Mouse (Mus musculus): ENCODE measurements around the gene Gm42420. TPM values are rescaled to one million over a fixed set of nuclear protein-coding genes. Genes with fewer than 3 reads are reported as not detected.

Gene Gm42420
- 4.7 TPM in 1 of 2 replicates, not detected in the other for polyA plus RNA-seq (2014; fragmentation: Nextera tagmentation; extraction: Ambion mirVana)

DNA sequence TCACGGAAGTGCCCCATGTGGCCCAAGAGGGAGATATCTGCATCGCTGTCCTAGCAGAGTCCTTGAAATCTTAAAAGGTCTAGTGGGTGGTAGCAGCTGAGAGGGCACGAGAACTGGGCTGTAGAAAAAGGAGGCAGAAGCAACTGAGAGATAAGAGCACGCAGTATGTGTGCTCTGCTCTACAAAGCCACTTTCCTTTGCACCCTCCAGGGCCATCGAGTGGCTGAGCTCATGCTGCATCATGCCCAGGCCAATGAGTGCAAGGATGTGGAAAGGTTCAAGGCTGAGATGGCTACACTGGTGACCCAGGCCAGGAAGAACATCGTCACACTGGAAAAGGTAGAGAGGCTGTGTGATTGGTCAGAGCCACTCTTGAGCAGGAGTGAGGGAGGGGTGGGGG lies at the start of gene Gm42420:
TSS of gene Gm42420 (plus strand) at position 237 of the 400 bp plus-strand sequence.
- Histone ChIP-seq H3K27me3 (ENCODE audit: control insufficient read depth, insufficient read depth, low read length) (no peaks in the 10 kb centered on the region), H3K4me1 (replicated peaks; ENCODE audit: control insufficient read depth, insufficient read depth, low read length) (no peaks in the 10 kb centered on the region), H3K9ac (ENCODE audit: low read length) (no peak within 1 kb of the TSS), H3K9me3 (ENCODE audit: control insufficient read depth, low read length) (no peaks in the 10 kb centered on the region), H3K36me3 (ENCODE audit: control insufficient read depth, insufficient read depth, low read length) (no peaks in the 10 kb centered on the region; the same call in 1 of the 2 replicates), H3K4me2 (ENCODE audit: low read depth, low read length, severe bottlenecking) (no peak within 1 kb of the TSS), H3K27ac (ENCODE audit: low read depth, low read length) (no peak within 1 kb of the TSS), H3K4me3 (ENCODE audit: low read depth, low read length) (no peak within 1 kb of the TSS)
- DNase-seq (ENCODE audit: low spot score) (no peak), ATAC-seq (replicated peaks; ENCODE audit: low FRiP score) (no peak)
- 91% methylated on average over 6 of the region's 6 CpGs for WGBS

DNA sequence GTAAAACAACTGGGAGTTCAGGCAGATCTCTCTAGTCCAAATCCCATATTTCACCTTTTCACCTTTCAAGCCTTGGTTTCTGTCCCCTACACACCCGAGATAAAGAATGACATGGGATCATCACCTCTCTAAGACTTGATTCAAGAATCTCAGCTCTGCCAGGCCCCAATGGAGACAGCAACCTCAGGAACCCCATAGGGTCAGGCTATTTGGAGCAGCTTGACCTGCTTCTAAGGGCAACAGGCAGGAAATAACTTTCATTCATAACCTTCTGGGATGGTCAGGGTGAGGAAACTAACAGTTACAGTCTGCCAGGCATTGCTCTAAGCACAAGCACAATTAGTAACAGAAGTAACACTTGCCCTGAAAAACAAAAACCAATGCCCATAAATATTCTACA lies 48.9 kb upstream of the Gm42420 start:
- ATAC-seq (replicated peaks; ENCODE audit: low FRiP score) (no peak), DNase-seq (ENCODE audit: low spot score) (no peak)
- Histone ChIP-seq H3K27me3 (ENCODE audit: control insufficient read depth, insufficient read depth, low read length) (no peaks in the 10 kb centered on the region), H3K9ac (ENCODE audit: low read length) (no peak overlapping the region), H3K36me3 (ENCODE audit: control insufficient read depth, insufficient read depth, low read length) (no peaks in the 10 kb centered on the region), H3K9me3 (ENCODE audit: control insufficient read depth, low read length) (no peaks in the 10 kb centered on the region; the same call in 1 of the 2 replicates), H3K4me2 (ENCODE audit: low read depth, low read length, severe bottlenecking) (no peak overlapping the region), H3K27ac (ENCODE audit: low read depth, low read length) (no peak overlapping the region), H3K4me1 (replicated peaks; ENCODE audit: control insufficient read depth, insufficient read depth, low read length) (peaks cover 14% of the 10 kb centered on the region), H3K4me3 (ENCODE audit: low read depth, low read length) (no peak overlapping the region)
- 62% methylated on average over 1 of the region's 1 CpGs for WGBS

DNA sequence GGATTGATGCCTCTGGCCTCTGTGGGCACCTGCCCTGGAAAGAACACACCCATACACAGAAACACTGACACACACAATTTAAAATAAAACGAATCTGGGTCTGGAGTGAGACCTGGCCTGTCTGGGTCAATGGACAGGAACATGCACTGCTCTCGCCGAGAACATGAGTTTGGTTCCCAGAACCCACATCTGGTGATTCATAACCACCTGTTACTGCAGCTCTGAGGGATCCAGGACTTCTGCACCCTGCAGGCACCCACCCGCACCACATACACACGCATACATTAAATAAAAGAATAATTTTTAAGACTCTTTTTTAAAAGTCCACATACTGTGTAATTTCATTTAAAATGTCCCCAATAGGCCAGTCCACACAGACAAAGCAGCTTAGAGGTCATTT lies 48.3 kb upstream of the Gm42420 start:
- WGBS, result 95% methylated on average over 5 of the region's 5 CpGs
- DNase-seq (ENCODE audit: low spot score) (no peak), ATAC-seq (replicated peaks; ENCODE audit: low FRiP score) (no peak)
- H3K4me3 ChIP-seq (ENCODE audit: low read depth, low read length), result no peak overlapping the region
- H3K27me3 ChIP-seq (ENCODE audit: control insufficient read depth, insufficient read depth, low read length), result no peaks in the 10 kb centered on the region
- no peak overlapping the region for H3K9ac ChIP-seq (ENCODE audit: low read length)
- no peaks in the 10 kb centered on the region for H3K36me3 ChIP-seq (ENCODE audit: control insufficient read depth, insufficient read depth, low read length)
- H3K4me2 ChIP-seq (ENCODE audit: low read depth, low read length, severe bottlenecking), result no peak overlapping the region
- H3K27ac ChIP-seq (ENCODE audit: low read depth, low read length), result no peak overlapping the region
- no peaks in the 10 kb centered on the region; the same call in 1 of the 2 replicates for H3K9me3 ChIP-seq (ENCODE audit: control insufficient read depth, low read length)
- peaks cover 14% of the 10 kb centered on the region for H3K4me1 ChIP-seq (replicated peaks; ENCODE audit: control insufficient read depth, insufficient read depth, low read length)

DNA sequence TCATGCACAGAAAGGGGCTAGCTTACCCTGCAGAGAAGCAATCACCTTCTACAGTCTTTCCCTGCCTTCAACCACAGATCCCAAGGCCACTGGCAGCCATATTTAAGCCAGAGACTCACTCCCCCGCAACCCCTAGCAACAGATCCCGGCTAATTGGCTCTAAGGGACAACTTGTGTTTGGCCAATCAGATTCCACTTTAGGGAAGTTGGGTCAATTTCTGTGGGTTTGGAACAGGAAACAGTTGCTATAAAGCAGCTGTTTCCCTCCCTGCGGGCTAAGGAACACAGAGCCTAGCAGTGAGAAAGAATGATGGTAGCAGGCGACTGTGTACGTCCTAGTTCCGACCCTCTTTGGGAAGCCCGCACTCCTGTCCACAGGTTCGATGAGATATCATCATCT lies 47.3 kb upstream of the Gm42420 start:
- H3K9me3 ChIP-seq (ENCODE audit: control insufficient read depth, low read length), result no peaks in the 10 kb centered on the region; the same call in 1 of the 2 replicates
- WGBS, result 80% methylated on average over 8 of the region's 8 CpGs
- H3K27ac ChIP-seq (ENCODE audit: low read depth, low read length), result no peak overlapping the region
- H3K4me2 ChIP-seq (ENCODE audit: low read depth, low read length, severe bottlenecking), result no peak overlapping the region
- no peak overlapping the region for H3K9ac ChIP-seq (ENCODE audit: low read length)
- peaks cover 20% of the 10 kb centered on the region for H3K4me1 ChIP-seq (replicated peaks; ENCODE audit: control insufficient read depth, insufficient read depth, low read length)
- no peaks in the 10 kb centered on the region for H3K36me3 ChIP-seq (ENCODE audit: control insufficient read depth, insufficient read depth, low read length)
- no peak overlapping the region for H3K4me3 ChIP-seq (ENCODE audit: low read depth, low read length)
- ATAC-seq (replicated peaks; ENCODE audit: low FRiP score) (no peak), DNase-seq (ENCODE audit: low spot score) (no peak)
- no peaks in the 10 kb centered on the region for H3K27me3 ChIP-seq (ENCODE audit: control insufficient read depth, insufficient read depth, low read length)

DNA sequence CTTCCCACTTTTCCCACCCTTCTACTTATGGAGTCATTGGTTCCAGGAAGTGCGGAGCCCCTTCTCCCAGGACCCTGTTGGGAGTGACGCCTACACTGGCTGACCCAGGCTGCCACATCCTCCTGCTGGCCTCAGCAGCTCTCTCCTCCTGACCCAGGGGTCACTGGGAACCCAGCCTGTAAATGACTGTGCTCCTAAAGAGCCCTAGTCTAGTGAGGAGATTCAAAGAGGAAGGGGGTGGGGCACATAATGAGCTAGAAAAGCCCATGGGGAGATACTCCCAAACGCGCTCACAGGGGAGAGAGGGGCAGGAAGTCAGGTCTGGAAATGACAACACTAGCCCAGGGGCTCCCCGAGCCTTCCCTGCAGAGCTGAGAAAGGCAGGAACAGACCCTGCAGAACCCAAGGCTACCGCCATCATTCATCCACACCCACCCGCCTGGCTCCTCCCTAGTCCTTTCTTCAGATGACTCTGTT lies 45.8 kb upstream of the Gm42420 start:
- ATAC-seq (replicated peaks; ENCODE audit: low FRiP score), result no peak
- WGBS, result 18% methylated on average over 7 of the region's 7 CpGs
- DNase-seq (ENCODE audit: low spot score), result no peak
- no peak overlapping the region for H3K4me3 ChIP-seq (ENCODE audit: low read depth, low read length)
- H3K36me3 ChIP-seq (ENCODE audit: control insufficient read depth, insufficient read depth, low read length), result no peaks in the 10 kb centered on the region
- no peaks in the 10 kb centered on the region for H3K9me3 ChIP-seq (ENCODE audit: control insufficient read depth, low read length)
- H3K4me2 ChIP-seq (ENCODE audit: low read depth, low read length, severe bottlenecking), result 0 out of 2 replicates have a peak overlapping the region, but pooled peaks have one; percentile 8
- H3K27ac ChIP-seq (ENCODE audit: low read depth, low read length), result 0 out of 2 replicates have a peak overlapping the region, but pooled peaks have one; percentile 12
- peaks cover 34% of the 10 kb centered on the region for H3K4me1 ChIP-seq (replicated peaks; ENCODE audit: control insufficient read depth, insufficient read depth, low read length)
- H3K9ac ChIP-seq (ENCODE audit: low read length), result no peak overlapping the region
- H3K27me3 ChIP-seq (ENCODE audit: control insufficient read depth, insufficient read depth, low read length), result no peaks in the 10 kb centered on the region

DNA sequence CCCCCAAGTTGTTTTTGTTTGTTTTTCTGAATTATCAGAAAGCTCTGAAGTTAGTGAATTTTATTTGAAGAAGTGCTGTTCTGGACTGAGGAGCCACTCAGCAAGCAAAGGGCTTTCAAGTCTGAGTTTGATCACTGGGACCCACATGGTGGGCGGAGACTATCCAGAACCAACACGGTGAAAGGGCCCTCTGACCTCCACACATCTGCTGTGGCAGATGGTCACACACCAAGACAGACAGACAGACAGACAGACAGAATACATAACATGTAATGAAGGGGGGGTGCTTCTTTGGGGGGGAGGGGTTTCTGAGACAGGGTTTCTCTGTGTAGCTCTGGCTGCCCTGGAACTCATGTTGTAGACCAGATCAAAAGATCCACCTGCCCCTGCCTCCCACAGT lies 45.0 kb upstream of the Gm42420 start:
- H3K9ac ChIP-seq (ENCODE audit: low read length), result no peak overlapping the region
- ATAC-seq (replicated peaks; ENCODE audit: low FRiP score) (no peak), DNase-seq (ENCODE audit: low spot score) (no peak)
- no peaks in the 10 kb centered on the region; the same call in 1 of the 2 replicates for H3K36me3 ChIP-seq (ENCODE audit: control insufficient read depth, insufficient read depth, low read length)
- H3K4me2 ChIP-seq (ENCODE audit: low read depth, low read length, severe bottlenecking), result no peak overlapping the region
- H3K9me3 ChIP-seq (ENCODE audit: control insufficient read depth, low read length), result no peaks in the 10 kb centered on the region
- H3K4me1 ChIP-seq (replicated peaks; ENCODE audit: control insufficient read depth, insufficient read depth, low read length), result peaks cover 40% of the 10 kb centered on the region
- H3K4me3 ChIP-seq (ENCODE audit: low read depth, low read length), result no peak overlapping the region
- no peaks in the 10 kb centered on the region for H3K27me3 ChIP-seq (ENCODE audit: control insufficient read depth, insufficient read depth, low read length)
- WGBS, result 46% methylated on average over 2 of the region's 2 CpGs
- peak overlapping the region; percentile 41; the same call in 1 of the 2 replicates for H3K27ac ChIP-seq (ENCODE audit: low read depth, low read length)

DNA sequence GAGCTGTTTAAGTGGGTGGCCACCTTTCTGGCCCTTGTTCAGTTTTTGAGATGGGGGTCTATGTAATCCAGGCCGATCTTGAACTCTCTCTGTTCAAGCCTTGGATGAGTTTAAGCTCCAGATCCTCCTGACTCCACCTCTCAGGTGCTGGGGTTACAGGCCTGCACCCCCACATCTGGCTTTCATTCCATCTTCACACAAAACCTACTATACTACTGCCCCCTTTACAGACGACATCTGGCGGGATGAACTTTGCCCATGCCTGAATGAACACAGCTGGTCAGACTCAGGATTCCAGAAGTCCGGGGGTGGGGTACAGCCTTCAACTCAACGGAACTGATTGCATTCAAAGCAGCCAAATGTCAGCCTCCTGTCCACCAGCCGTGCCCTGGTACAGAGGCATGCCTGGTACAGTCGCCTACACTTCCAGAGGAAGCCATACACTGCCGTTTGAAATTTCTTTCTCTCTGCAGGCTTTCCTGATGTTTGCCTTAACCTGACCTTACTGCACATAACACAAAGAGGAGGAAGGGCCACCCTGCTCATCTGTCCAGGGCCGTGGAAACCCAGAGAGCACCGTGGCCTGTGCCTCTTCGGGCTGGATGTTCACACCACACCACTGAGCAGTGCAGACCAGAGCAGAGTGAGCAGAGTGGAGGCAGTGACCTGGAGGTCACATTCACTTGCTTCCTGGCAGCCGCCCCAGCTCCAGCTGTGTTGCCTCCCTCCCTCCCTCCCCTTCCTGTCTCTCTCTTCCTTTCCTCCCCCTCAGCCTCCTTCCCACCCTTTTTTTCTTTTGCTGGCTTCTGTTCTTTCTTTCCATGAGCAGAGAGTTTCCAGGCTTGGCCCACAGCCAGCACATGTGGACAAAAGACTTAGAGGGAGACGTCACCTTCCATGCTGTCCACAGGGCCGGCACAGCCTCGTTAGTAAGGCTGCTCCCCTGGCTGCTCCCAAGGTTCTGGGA lies 42.6 kb upstream of the Gm42420 start:
- Histone ChIP-seq H3K9ac (ENCODE audit: low read length) (peak overlapping the region; percentile 33), H3K27ac (ENCODE audit: low read depth, low read length) (peak overlapping the region; percentile 78), H3K27me3 (ENCODE audit: control insufficient read depth, insufficient read depth, low read length) (no peaks in the 10 kb centered on the region), H3K4me2 (ENCODE audit: low read depth, low read length, severe bottlenecking) (peak overlapping the region; percentile 26), H3K9me3 (ENCODE audit: control insufficient read depth, low read length) (no peaks in the 10 kb centered on the region), H3K4me3 (ENCODE audit: low read depth, low read length) (no peak overlapping the region), H3K36me3 (ENCODE audit: control insufficient read depth, insufficient read depth, low read length) (no peaks in the 10 kb centered on the region; the same call in 1 of the 2 replicates), H3K4me1 (replicated peaks; ENCODE audit: control insufficient read depth, insufficient read depth, low read length) (peaks cover 40% of the 10 kb centered on the region)
- DNase-seq (ENCODE audit: low spot score), result peak; percentile 85
- ATAC-seq (replicated peaks; ENCODE audit: low FRiP score), result peak; percentile 82
- 21% methylated on average over 15 of the region's 15 CpGs for WGBS

DNA sequence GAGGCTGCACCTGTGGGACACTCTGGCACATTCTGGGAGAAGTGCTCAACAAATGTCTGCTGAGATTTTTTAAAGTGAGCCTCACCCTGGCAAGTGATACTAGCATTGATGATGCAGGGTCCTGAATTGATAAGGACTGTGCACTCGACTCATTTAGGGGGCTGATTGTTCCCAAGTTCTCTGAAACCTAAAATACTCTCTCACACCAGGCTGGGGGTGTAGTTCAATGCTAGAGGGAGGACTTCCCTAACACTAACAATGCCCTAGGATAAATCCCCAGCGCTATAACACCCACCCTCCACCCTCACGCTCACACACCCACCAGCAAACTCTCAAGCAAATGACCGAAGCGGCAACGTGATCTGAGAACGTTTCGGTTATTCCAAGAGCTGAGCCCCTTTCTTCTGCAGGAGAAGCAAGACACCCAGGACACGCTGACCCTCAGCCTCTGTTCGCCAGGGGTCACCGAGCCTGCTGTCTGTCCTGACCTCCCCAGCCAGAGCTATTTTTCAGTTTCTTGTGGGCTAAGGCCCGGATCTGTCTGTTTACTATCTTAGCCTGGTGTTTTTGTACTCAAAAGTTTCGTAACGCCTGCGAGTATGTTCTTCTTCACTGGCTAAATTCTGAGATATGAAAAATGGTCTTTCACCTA lies 41.7 kb upstream of the Gm42420 start:
- Histone ChIP-seq H3K4me3 (ENCODE audit: low read depth, low read length) (no peak overlapping the region), H3K27ac (ENCODE audit: low read depth, low read length) (peak overlapping the region; percentile 78), H3K9me3 (ENCODE audit: control insufficient read depth, low read length) (no peaks in the 10 kb centered on the region), H3K4me2 (ENCODE audit: low read depth, low read length, severe bottlenecking) (no peak overlapping the region), H3K36me3 (ENCODE audit: control insufficient read depth, insufficient read depth, low read length) (no peaks in the 10 kb centered on the region; the same call in 1 of the 2 replicates), H3K27me3 (ENCODE audit: control insufficient read depth, insufficient read depth, low read length) (no peaks in the 10 kb centered on the region), H3K4me1 (replicated peaks; ENCODE audit: control insufficient read depth, insufficient read depth, low read length) (peaks cover 38% of the 10 kb centered on the region), H3K9ac (ENCODE audit: low read length) (peak overlapping the region; percentile 45; the same call in 1 of the 2 replicates)
- ATAC-seq (replicated peaks; ENCODE audit: low FRiP score) (0 out of 2 replicates have a peak, but pooled peaks have one; percentile 25), DNase-seq (ENCODE audit: low spot score) (no peak)
- WGBS, result 26% methylated on average over 15 of the region's 15 CpGs

Data from forebrain, embryonic 11.5 days (tissue).